Mouse (Mus musculus) hindbrain, embryonic 13.5 days (tissue): ENCODE results near the gene Rtl9. TPM values are rescaled to one million over a fixed set of nuclear protein-coding genes. Genes with fewer than 3 reads are reported as not detected.
A peak's percentile ranks its signal among the peaks of the same experiment; 100 is the strongest.

Experiments
- ATAC-seq: fragments of 200-750 bp; cut with Nextera tagmentation; 2 replicates; pipeline ENCODE4 v1.8.0; 2017; ENCODE audit warnings: moderate TSS enrichment; ENCODE audit not compliant: low FRiP score
- H3K27ac ChIP-seq: fragments of 300-500 bp; sonication (generic); 2 replicates; pipeline ENCODE4 v1.5.1; 2015; ENCODE audit warnings: inconsistent platforms, mild to moderate bottlenecking, moderate library complexity
- H3K27me3 ChIP-seq: fragments of 300-500 bp; sonication (generic); 2 replicates; pipeline ENCODE4 v1.6.1; 2015; ENCODE audit warnings: mild to moderate bottlenecking, inconsistent platforms
- H3K36me3 ChIP-seq: fragments of 300-500 bp; sonication (generic); 2 replicates; pipeline ENCODE4 v1.6.1; 2015; ENCODE audit warnings: mild to moderate bottlenecking, inconsistent platforms
- H3K4me1 ChIP-seq: fragments of 300-500 bp; sonication (generic); replicated peaks from 2 replicates; pipeline ENCODE4 v1.6.1; 2015; ENCODE audit warnings: inconsistent platforms
- H3K4me2 ChIP-seq: fragments of 300-500 bp; sonication (generic); 2 replicates; pipeline ENCODE4 v1.6.1; 2015; ENCODE audit warnings: inconsistent platforms, mild to moderate bottlenecking, moderate library complexity
- H3K4me3 ChIP-seq: fragments of 300-500 bp; sonication (generic); 2 replicates; pipeline ENCODE4 v1.5.1; 2015; ENCODE audit warnings: mild to moderate bottlenecking, inconsistent platforms
- H3K9ac ChIP-seq: fragments of 300-500 bp; sonication (generic); 2 replicates; pipeline ENCODE4 v1.6.1; 2015; ENCODE audit warnings: mild to moderate bottlenecking, inconsistent platforms
- H3K9me3 ChIP-seq: fragments of 300-500 bp; sonication (generic); 2 replicates; pipeline ENCODE4 v1.6.1; 2016; ENCODE audit warnings: inconsistent platforms
- WGBS: fragments of 180-500 bp; shearing (Covaris S2); methylation state at CpG from one replicate; pipeline ENCODE4 v1.1.7; 2015; 5-methylcytosine and 5-hydroxymethylcytosine counted together
- polyA plus RNA-seq: library from polyadenylated mRNA; unstranded; fragments of >200 nt; fragmentation: Nextera tagmentation; extraction: Ambion mirVana; gene quantifications from 2 replicates; pipeline ENCODE4 v1.2.1, GENCODE M21; 2015

The Rtl9 gene
- polyA plus RNA-seq = 0.35 and 0.36 TPM in 2 replicates

- Histone ChIP-seq H3K4me2 (no peak within 1 kb of the TSS), H3K4me1 (no peaks in the 10 kb centered on the region), H3K9ac (no peak within 1 kb of the TSS), H3K27me3 (peaks cover 16% of the 10 kb centered on the region; the same call in 1 of the 2 replicates), H3K9me3 (no peaks in the 10 kb centered on the region), H3K27ac (no peak within 1 kb of the TSS), H3K4me3 (no peak within 1 kb of the TSS), H3K36me3 (no peaks in the 10 kb centered on the region)
- ATAC-seq = peak; percentile 68; the same call in 1 of the 2 replicates
- WGBS = 100% methylated on average over 1 of the region's 1 CpGs
These were observed at the start of gene Rtl9 for GRCm38 (mm10) chrX:143099044-143099754. TSS of gene Rtl9 (plus strand) at chrX:143099594.

DNA sequence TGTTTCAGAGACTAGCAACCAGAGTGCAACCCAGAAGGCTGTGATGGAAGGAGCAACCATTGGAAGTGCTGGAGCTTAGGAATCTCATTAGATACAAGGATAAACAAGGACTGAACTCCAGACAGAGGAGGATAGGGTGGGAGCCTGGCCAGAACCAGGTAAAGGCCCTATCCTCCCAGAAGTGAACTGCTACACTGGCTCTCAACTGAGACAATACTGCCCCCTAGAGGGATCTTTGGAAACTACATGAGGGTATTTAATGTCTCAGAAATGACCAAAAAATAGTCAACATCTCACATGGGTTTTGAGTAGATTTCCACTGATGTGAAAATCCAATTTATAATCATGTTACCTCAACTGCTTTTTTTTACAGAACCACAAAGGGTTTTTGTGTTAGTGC is 47.9 kb upstream of the Rtl9 start:
- Histone ChIP-seq H3K9ac (no peak overlapping the region), H3K9me3 (no peaks in the 10 kb centered on the region), H3K27me3 (0 out of 2 replicates have a peak, but pooled peaks cover 5% of the 10 kb centered on the region), H3K4me1 (no peaks in the 10 kb centered on the region), H3K27ac (no peak overlapping the region), H3K36me3 (no peaks in the 10 kb centered on the region), H3K4me2 (no peak overlapping the region), H3K4me3 (no peak overlapping the region)
- ATAC-seq = no peak

DNA sequence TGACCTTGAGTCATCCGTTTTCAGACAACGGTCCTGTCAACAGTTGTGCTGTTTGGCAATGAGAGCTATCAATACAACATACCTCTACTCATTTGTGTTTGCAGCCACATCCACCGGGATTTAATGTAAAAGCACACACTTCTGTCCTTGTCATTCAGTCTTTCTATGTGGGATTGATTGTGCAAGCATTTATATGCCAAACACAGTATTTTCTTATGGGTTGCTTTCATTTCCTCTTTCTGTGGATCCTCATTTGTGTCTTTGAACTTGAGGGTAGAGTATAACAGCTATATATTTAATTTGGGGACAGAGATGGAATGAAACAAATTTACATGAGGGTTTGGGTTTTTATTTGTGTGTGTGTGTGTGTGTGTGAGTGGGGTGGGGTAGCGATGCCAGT is 47.5 kb upstream of the Rtl9 start:
- ATAC-seq = no peak
- H3K9ac ChIP-seq = no peak overlapping the region
- no peak overlapping the region for H3K4me3 ChIP-seq
- H3K4me2 ChIP-seq = no peak overlapping the region
- H3K4me1 ChIP-seq = no peaks in the 10 kb centered on the region
- H3K36me3 ChIP-seq = no peaks in the 10 kb centered on the region
- H3K9me3 ChIP-seq = no peaks in the 10 kb centered on the region
- H3K27me3 ChIP-seq = 0 out of 2 replicates have a peak, but pooled peaks cover 5% of the 10 kb centered on the region
- H3K27ac ChIP-seq = no peak overlapping the region
- WGBS = 70% methylated on average over 4 of the region's 4 CpGs

DNA sequence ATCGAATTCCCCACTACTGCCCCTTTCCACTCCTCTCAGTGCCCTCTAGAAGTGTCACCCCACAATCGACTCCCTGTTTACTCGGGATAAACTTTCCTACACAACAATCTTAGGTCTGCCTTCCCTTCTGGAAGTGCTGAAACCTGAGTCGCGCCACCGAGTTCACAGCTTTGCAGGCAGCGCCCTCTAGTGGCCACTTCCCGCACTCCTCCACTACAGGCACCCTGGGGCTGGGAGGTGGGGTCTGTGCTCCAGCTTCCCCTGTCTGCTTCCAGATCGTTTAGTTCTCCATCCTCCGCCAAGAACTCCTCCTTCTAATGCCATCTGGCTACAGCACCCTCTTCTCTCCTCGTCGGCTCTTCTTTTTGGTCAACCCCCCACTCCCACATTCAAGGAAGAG is 40.6 kb upstream of the Rtl9 start:
- H3K9me3 ChIP-seq = no peaks in the 10 kb centered on the region
- H3K4me3 ChIP-seq = no peak overlapping the region
- H3K36me3 ChIP-seq = no peaks in the 10 kb centered on the region
- WGBS = 13% methylated on average over 12 of the region's 12 CpGs
- no peaks in the 10 kb centered on the region for H3K4me1 ChIP-seq
- peak overlapping the region; percentile 32; the same call in 1 of the 2 replicates for H3K4me2 ChIP-seq
- H3K9ac ChIP-seq = no peak overlapping the region
- peak; percentile 71; the same call in 1 of the 2 replicates for ATAC-seq
- 0 out of 2 replicates have a peak, but pooled peaks cover 11% of the 10 kb centered on the region for H3K27me3 ChIP-seq
- no peak overlapping the region for H3K27ac ChIP-seq

GRCm38 (mm10) chrX:143062641-143063355 is 36.6 kb upstream of the Rtl9 start:
- H3K4me1 ChIP-seq = peaks cover 6% of the 10 kb centered on the region; the same call in 1 of the 2 replicates
- no peak for ATAC-seq
- H3K36me3 ChIP-seq = no peaks in the 10 kb centered on the region
- H3K4me2 ChIP-seq = no peak overlapping the region
- H3K4me3 ChIP-seq = no peak overlapping the region
- no peak overlapping the region for H3K9ac ChIP-seq
- H3K27ac ChIP-seq = no peak overlapping the region
- no peaks in the 10 kb centered on the region for H3K9me3 ChIP-seq
- 0 out of 2 replicates have a peak, but pooled peaks cover 11% of the 10 kb centered on the region for H3K27me3 ChIP-seq
- 66% methylated on average over 11 of the region's 11 CpGs for WGBS

- Histone ChIP-seq H3K27ac (no peak overlapping the region), H3K9me3 (no peaks in the 10 kb centered on the region), H3K36me3 (no peaks in the 10 kb centered on the region), H3K27me3 (0 out of 2 replicates have a peak, but pooled peaks cover 11% of the 10 kb centered on the region), H3K4me3 (no peak overlapping the region), H3K4me1 (peaks cover 6% of the 10 kb centered on the region; the same call in 1 of the 2 replicates), H3K4me2 (no peak overlapping the region), H3K9ac (no peak overlapping the region)
- WGBS = 56% methylated on average over 7 of the region's 7 CpGs
- ATAC-seq = no peak
These were observed 35.6 kb upstream of the Rtl9 start for GRCm38 (mm10) chrX:143063780-143064179.

DNA sequence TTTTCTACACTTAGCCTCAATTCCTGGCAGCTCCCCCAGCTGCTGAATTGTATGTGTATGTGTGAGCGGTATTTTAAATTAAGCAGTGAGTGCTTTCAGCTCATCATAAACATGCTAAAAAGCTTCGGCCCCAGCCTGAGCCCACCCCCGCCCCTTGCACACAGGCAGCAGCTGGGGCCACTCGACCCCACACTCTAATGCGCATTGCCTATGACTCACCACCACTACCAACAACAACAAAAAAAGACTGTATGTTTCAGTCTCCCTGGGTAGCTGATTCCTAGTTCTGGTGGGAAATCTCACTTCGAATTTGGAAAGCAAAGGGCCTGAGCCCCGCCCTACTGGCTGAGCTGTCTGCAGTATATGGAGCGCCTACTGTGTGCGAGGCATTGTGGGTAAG is 35.1 kb upstream of the Rtl9 start:
- H3K4me3 ChIP-seq = no peak overlapping the region
- ATAC-seq = no peak
- no peaks in the 10 kb centered on the region for H3K36me3 ChIP-seq
- H3K4me2 ChIP-seq = no peak overlapping the region
- peaks cover 6% of the 10 kb centered on the region; the same call in 1 of the 2 replicates for H3K4me1 ChIP-seq
- no peak overlapping the region for H3K9ac ChIP-seq
- H3K27ac ChIP-seq = no peak overlapping the region
- 0 out of 2 replicates have a peak, but pooled peaks cover 11% of the 10 kb centered on the region for H3K27me3 ChIP-seq
- no peaks in the 10 kb centered on the region for H3K9me3 ChIP-seq
- 72% methylated on average over 9 of the region's 9 CpGs for WGBS

- Histone ChIP-seq H3K9me3 (no peaks in the 10 kb centered on the region), H3K4me3 (no peak overlapping the region), H3K9ac (no peak overlapping the region), H3K36me3 (no peaks in the 10 kb centered on the region), H3K27me3 (0 out of 2 replicates have a peak, but pooled peaks cover 5% of the 10 kb centered on the region), H3K4me2 (0 out of 2 replicates have a peak overlapping the region, but pooled peaks have one; percentile 13), H3K27ac (peak overlapping the region; percentile 12; the same call in 1 of the 2 replicates), H3K4me1 (peaks cover 6% of the 10 kb centered on the region; the same call in 1 of the 2 replicates)
- 48% methylated on average over 17 of the region's 17 CpGs for WGBS
- peak; percentile 68 for ATAC-seq
These were observed 32.9 kb upstream of the Rtl9 start for GRCm38 (mm10) chrX:143066320-143067114.

DNA sequence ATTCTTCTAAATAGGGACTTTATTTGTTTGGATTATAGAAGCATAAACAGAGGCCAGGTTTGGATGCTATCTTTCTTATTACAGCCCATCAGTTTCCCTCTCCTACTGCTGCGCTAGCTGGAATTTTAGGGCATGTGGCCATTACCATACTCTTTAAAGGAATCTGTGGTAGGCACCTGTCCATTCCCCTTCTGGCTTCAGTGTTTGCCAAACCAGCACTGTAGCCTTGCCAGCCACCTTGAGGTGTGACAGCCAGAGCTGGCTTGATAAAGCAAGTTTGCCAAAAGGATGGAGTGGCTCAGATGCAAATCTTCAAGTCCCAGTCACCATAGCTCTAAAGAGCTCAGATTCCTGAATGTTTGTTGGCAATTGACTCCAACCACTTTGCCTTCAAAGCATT is 32.3 kb upstream of the Rtl9 start:
- no peak for ATAC-seq
- H3K27ac ChIP-seq = no peak overlapping the region
- 96% methylated on average over 1 of the region's 1 CpGs for WGBS

DNA sequence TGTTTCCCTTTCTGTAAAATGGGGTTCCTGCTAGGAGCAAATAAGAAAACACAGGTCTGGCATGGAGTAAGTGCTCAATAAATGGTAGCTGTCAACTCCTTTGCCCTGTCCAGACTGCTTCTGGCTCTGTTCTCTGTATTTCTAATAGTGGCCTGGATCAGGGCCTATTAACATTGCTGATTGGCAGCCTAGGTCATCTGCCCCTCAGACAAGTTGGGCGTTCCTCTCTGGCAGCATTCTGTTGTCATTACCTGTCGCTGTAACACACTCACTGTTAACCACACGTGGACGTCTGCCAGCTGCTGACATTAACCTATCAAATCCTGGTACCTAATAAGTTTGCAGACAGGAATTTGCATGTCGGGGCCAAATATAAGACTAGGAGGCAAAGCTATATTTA is 31.8 kb upstream of the Rtl9 start:
- H3K4me3 ChIP-seq = no peak overlapping the region
- no peaks in the 10 kb centered on the region for H3K9me3 ChIP-seq
- no peak overlapping the region for H3K9ac ChIP-seq
- no peak overlapping the region for H3K4me2 ChIP-seq
- 60% methylated on average over 5 of the region's 5 CpGs for WGBS
- ATAC-seq = no peak
- no peak overlapping the region for H3K27ac ChIP-seq
- peaks cover 1% of the 10 kb centered on the region; the same call in 1 of the 2 replicates for H3K27me3 ChIP-seq
- H3K36me3 ChIP-seq = no peaks in the 10 kb centered on the region
- H3K4me1 ChIP-seq = peaks cover 6% of the 10 kb centered on the region; the same call in 1 of the 2 replicates

More for the DNA sequence above, 32.3 kb upstream of the Rtl9 start:
- Histone ChIP-seq H3K36me3 (no peaks in the 10 kb centered on the region), H3K9me3 (no peaks in the 10 kb centered on the region), H3K9ac (no peak overlapping the region), H3K4me1 (peaks cover 6% of the 10 kb centered on the region; the same call in 1 of the 2 replicates), H3K4me3 (no peak overlapping the region), H3K4me2 (no peak overlapping the region), H3K27me3 (peaks cover 5% of the 10 kb centered on the region; the same call in 1 of the 2 replicates)

DNA sequence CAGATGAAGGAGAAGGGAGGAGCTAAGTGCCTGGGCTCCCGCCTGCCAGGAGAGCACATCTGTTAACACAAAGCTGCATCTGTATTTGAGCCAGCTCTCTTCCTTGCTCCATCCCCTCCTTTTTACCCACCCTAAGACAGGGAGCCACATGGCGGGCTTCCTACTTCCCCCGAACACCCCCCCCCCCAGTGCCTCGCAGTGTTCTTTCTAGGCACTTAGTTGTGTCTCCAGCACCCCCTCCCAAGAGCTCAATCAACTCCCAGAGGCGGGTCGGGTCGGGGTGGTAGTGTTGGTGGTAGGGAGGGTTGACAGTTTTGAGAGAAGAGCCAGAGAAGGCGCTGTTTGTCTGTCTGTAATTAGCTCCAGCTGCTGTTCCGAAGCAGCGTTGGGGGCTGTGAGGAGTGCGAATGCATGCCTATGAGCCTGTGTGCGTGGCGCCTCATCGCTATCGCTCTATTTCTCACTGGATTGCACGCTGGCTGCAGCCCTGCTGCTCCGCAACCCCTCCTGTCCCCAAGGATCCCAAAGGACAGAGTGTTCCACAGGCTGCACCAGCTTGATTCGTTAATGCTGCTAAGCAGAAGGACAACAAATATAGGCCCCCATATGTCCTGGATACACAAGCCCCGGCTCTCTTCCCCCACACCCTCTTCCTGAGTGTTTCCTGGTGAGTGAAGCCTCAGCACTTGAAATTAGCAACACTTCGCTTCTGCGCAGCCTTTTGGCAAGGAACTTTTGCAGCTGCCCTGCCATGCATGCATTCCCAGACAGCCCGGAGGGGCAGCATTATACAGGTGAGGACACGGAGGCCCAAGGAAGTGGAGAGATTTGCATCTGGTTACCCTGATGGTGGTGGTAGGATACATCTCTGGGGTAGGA is 18.7 kb upstream of the Rtl9 start:
- Histone ChIP-seq H3K4me1 (0 out of 2 replicates have a peak, but pooled peaks cover 5% of the 10 kb centered on the region), H3K36me3 (no peaks in the 10 kb centered on the region), H3K27me3 (peaks cover 52% of the 10 kb centered on the region; the same call in 1 of the 2 replicates), H3K9me3 (no peaks in the 10 kb centered on the region), H3K4me2 (peak overlapping the region; percentile 56), H3K27ac (no peak overlapping the region), H3K4me3 (peak overlapping the region; percentile 32), H3K9ac (peak overlapping the region; percentile 49; the same call in 1 of the 2 replicates)
- peak; percentile 81 for ATAC-seq
- WGBS = 19% methylated on average over 23 of the region's 23 CpGs
